Mouse (Mus musculus) neural tube, embryonic 11.5 days (tissue): ENCODE results near the gene Hoxb5. TPM values are rescaled to one million over a fixed set of nuclear protein-coding genes. Genes with fewer than 3 reads are reported as not detected.

ENCODE experiments used
- ATAC-seq: fragments of 200-750 bp; cut with Nextera tagmentation; 2 replicates; pipeline ENCODE4 v1.8.0; 2017; ENCODE audit warnings: moderate number of reproducible peaks, mild to moderate bottlenecking, moderate TSS enrichment, moderate library complexity; ENCODE audit not compliant: insufficient read depth, low FRiP score, low TSS enrichment
- DNase-seq: peaks from one replicate; pipeline ENCODE4 v3.0.0-alpha.2; 2015; ENCODE audit warnings: low spot score
- H3K27ac ChIP-seq: fragments of 300-500 bp; sonication (generic); 2 replicates; pipeline ENCODE4 v1.5.1; 2014; ENCODE audit warnings: low read depth, mild to moderate bottlenecking, low read length
- H3K27me3 ChIP-seq: fragments of 300-500 bp; sonication (generic); 2 replicates; pipeline ENCODE4 v1.6.1; 2014; ENCODE audit warnings: mild to moderate bottlenecking, low read length, mixed read lengths; ENCODE audit not compliant: control insufficient read depth, insufficient read depth
- H3K36me3 ChIP-seq: fragments of 300-500 bp; sonication (generic); 2 replicates; pipeline ENCODE4 v1.6.1; 2014; ENCODE audit warnings: mild to moderate bottlenecking, low read length, moderate library complexity, mixed read lengths; ENCODE audit not compliant: control insufficient read depth, insufficient read depth
- H3K4me1 ChIP-seq: fragments of 300-500 bp; sonication (generic); 2 replicates; pipeline ENCODE4 v1.6.1; 2014; ENCODE audit warnings: low read length, mixed read lengths; ENCODE audit not compliant: control insufficient read depth, insufficient read depth
- H3K4me2 ChIP-seq: fragments of 300-500 bp; sonication (generic); 2 replicates; pipeline ENCODE4 v1.6.1; 2014; ENCODE audit warnings: low read depth, mild to moderate bottlenecking, moderate library complexity
- H3K4me3 ChIP-seq: fragments of 300-500 bp; sonication (generic); 2 replicates; pipeline ENCODE4 v1.5.1; 2014; ENCODE audit warnings: low read depth, low read length
- H3K9ac ChIP-seq: fragments of 300-500 bp; sonication (generic); 2 replicates; pipeline ENCODE4 v1.6.1; 2014; ENCODE audit warnings: mild to moderate bottlenecking, low read length
- H3K9me3 ChIP-seq: fragments of 300-500 bp; sonication (generic); 2 replicates; pipeline ENCODE4 v1.6.1; 2016; ENCODE audit warnings: low read length; ENCODE audit not compliant: control insufficient read depth
- WGBS: fragments of 180-500 bp; shearing (Covaris S2); extraction: QIAGEN DNeasy Blood & Tissue Kit; methylation state at CpG from one replicate; pipeline ENCODE4 v1.1.7; 2014; 5-methylcytosine and 5-hydroxymethylcytosine counted together
- polyA plus RNA-seq: library from polyadenylated mRNA; unstranded; fragments of >200 nt; fragmentation: Nextera tagmentation; extraction: Ambion mirVana; gene quantifications from 2 replicates; pipeline ENCODE4 v1.2.1, GENCODE M21; 2014

Hoxb5 gene
- polyA plus RNA-seq, 1 experiment from 2014 or later: 49.1 TPM

DNA sequence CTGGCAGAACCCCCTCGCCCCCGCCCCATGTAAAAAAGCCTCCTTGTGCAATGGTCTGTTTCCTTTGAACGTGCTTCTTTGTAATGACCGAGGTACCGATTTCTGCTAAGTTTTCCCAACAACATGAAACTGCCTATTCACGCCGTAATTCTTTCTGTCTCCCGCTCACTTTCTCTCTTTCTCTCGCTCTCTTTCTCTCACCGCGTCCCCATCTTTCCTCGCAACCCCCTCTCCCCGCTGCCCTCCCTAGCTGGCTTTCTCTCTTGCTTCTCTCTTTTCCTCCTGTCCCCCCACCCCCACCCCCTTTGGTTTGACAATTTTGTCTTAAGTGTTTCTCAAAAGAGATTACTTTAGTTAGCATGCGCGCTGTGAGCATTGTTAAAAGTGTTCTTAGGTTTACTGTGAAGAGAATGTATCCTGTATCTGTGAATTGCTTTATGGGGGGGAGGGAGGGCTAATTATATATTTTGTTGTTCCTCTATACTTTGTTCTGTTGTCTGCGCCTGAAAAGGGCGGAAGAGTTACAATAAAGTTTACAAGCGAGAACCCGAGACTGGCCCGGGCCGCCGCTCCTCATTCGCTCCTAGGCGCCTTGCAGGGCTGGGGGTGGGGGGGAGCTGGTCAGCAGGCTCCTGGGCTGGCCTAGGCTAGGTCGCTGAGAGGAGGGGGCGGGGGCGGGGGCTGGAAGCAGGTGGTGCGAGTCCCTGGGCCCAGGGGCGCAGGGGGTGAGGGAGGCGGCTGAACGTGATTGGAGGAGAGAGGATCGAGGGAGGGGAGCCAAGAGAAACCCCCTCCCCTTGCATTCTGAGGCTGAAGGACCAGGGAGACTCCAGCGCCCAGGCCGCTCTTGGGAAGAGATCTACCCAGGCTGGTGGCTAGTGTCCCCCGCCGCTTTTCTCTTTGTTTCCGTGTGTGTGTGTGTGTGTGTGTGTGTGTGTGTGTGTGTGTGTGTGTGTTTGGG is 18.1 kb upstream of the Hoxb5 start:
- Histone ChIP-seq H3K4me1 (peaks cover 19% of the 10 kb centered on the region), H3K9ac (peak overlapping the region; percentile 100), H3K4me2 (peak overlapping the region; percentile 100), H3K9me3 (no peaks in the 10 kb centered on the region), H3K36me3 (no peaks in the 10 kb centered on the region), H3K27ac (peak overlapping the region; percentile 100), H3K4me3 (peak overlapping the region; percentile 96), H3K27me3 (0 out of 2 replicates have a peak, but pooled peaks cover 3% of the 10 kb centered on the region)
- ATAC-seq: peak; percentile 79
- WGBS: under 1% methylated on average over 29 of the region's 37 CpGs
- DNase-seq: peak; percentile 89

- H3K4me3 ChIP-seq: peak within 1 kb of the TSS; percentile 96
- WGBS: under 1% methylated on average over 43 of the region's 43 CpGs
- 0 out of 2 replicates have a peak, but pooled peaks cover 3% of the 10 kb centered on the region for H3K27me3 ChIP-seq
- no peaks in the 10 kb centered on the region for H3K36me3 ChIP-seq
- peak within 1 kb of the TSS; percentile 100 for H3K27ac ChIP-seq
- peak within 1 kb of the TSS; percentile 100 for H3K4me2 ChIP-seq
- H3K9me3 ChIP-seq: no peaks in the 10 kb centered on the region
- H3K4me1 ChIP-seq: peaks cover 20% of the 10 kb centered on the region
- peak within 1 kb of the TSS; percentile 100 for H3K9ac ChIP-seq
- DNase-seq (peak; percentile 81), ATAC-seq (peak; percentile 29; the same call in 1 of the 2 replicates)
Observed at GRCm38 (mm10) chr11:96285771-96286738, 17.1 kb upstream of the Hoxb5 start, which contains the start of gene Hoxb7. TSS of gene Hoxb7 (plus strand) at chr11:96286623.

DNA sequence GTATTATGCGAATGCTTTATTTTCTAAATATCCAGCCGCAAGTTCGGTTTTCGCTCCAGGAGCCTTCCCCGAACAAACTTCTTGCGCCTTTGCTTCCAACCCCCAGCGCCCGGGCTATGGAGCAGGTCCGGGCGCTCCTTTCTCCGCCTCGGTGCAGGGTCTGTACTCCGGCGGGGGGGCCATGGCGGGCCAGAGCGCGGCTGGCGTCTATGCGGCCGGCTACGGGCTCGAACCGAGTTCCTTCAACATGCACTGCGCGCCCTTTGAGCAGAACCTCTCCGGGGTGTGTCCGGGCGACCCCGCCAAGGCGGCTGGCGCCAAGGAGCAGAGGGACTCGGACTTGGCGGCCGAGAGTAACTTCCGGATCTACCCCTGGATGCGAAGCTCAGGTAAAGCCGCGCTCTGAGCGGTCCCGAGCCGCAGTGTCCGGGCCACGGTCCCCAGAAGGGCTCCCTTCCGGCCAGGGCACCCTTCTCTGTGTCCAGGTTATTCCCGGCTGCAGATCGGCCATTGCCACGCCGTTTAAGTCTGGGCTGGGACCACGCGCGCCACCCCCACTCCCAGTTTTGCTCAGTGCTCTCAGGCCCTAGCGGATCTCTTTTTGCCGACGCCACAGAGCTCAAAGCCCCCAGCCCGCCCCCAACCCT is 16.3 kb upstream of the Hoxb5 start:
- peak; percentile 29 for ATAC-seq

DNA sequence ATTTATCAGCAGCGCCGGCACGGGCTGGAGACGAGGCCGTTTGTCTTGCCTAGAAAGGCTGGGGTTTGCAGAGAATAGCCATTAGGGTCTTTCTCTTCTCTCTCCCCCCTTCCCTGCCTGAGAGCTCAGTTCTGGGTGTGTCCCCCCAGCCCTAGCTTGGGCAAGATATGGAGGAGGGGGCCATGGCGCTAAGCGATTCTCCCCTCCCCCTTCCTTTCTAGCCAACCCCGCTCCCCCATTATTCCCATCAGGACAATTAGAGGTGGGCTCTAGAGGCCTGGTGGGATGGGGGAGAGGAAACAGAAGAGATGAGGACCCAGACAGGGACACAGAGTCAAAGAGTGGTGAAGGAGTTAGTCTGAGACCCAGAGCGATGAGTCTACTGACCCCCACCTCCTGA is 15.7 kb upstream of the Hoxb5 start:
- Histone ChIP-seq H3K4me1 (peaks cover 18% of the 10 kb centered on the region), H3K9me3 (no peaks in the 10 kb centered on the region), H3K9ac (peak overlapping the region; percentile 100), H3K4me3 (peak overlapping the region; percentile 96), H3K36me3 (no peaks in the 10 kb centered on the region), H3K27me3 (no peaks in the 10 kb centered on the region), H3K27ac (peak overlapping the region; percentile 100), H3K4me2 (peak overlapping the region; percentile 100)
- DNase-seq: no peak
- ATAC-seq: peak; percentile 22
- under 1% methylated on average over 9 of the region's 9 CpGs for WGBS

More for the DNA sequence above, 16.3 kb upstream of the Hoxb5 start:
- Histone ChIP-seq H3K9me3 (no peaks in the 10 kb centered on the region), H3K9ac (peak overlapping the region; percentile 100), H3K4me1 (peaks cover 18% of the 10 kb centered on the region), H3K27me3 (no peaks in the 10 kb centered on the region), H3K36me3 (no peaks in the 10 kb centered on the region), H3K27ac (peak overlapping the region; percentile 100), H3K4me2 (peak overlapping the region; percentile 100), H3K4me3 (peak overlapping the region; percentile 96)
- no peak for DNase-seq
- WGBS: under 1% methylated on average over 55 of the region's 55 CpGs

DNA sequence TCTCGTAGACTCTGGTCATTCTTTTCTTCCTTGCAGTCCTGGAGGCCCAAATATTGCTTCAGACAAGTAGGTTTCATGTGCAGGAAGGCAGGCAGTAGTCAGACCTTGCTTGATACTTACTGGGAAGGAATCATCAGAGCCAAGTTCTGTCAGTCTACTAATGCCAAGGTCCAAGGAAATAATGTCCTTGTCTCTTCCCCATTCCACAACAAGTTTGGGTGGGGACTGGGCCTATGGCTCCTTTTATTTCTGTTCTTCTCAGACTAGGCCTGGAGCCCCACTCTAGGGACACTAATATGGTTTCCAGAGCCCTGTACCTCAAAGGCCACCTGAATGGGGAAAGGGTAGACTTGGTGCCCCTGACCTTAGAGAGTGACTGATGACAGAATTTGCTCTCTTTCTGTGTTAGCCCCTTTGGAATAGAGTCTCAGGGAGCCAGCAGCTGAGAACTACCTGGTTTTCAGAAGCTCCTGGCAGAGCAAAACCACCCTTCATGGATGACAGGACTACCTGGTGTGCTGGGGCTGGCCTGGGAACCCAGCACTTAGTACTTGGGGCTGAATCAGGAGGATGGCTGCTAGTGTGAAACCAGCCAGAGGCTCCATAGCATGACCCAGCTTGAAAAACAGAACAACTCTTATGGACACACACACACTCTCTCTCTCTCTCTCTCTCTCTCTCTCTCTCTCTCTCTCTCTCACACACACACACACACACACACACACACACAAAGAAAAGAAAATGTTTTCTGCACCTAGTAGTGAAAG is 14.5 kb upstream of the Hoxb5 start:
- peak overlapping the region; percentile 96 for H3K4me3 ChIP-seq
- H3K4me2 ChIP-seq: peak overlapping the region; percentile 100
- peak overlapping the region; percentile 100 for H3K9ac ChIP-seq
- peak overlapping the region; percentile 100 for H3K27ac ChIP-seq
- WGBS: 13% methylated on average over 1 of the region's 1 CpGs
- ATAC-seq (no peak), DNase-seq (no peak)
- H3K9me3 ChIP-seq: no peaks in the 10 kb centered on the region
- H3K36me3 ChIP-seq: no peaks in the 10 kb centered on the region
- H3K27me3 ChIP-seq: no peaks in the 10 kb centered on the region
- peaks cover 18% of the 10 kb centered on the region for H3K4me1 ChIP-seq

DNA sequence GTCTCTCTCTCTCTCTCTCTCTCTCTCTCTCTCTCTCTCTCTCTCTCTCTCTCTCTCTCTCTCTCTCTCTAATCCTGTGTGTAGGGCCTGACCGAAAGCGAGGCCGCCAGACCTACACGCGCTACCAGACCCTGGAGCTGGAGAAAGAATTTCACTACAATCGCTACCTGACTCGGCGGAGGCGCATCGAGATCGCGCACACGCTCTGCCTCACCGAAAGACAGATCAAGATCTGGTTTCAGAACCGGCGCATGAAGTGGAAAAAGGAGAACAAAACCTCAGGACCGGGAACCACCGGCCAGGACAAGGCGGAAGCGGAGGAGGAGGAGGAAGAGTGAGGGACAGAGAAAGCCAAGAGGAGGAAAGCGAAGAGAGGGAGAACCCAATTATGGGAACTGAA is 13.8 kb upstream of the Hoxb5 start:
- peaks cover 18% of the 10 kb centered on the region for H3K4me1 ChIP-seq
- H3K27me3 ChIP-seq: no peaks in the 10 kb centered on the region
- peak overlapping the region; percentile 100 for H3K4me2 ChIP-seq
- no peaks in the 10 kb centered on the region for H3K36me3 ChIP-seq
- 9% methylated on average over 21 of the region's 21 CpGs for WGBS
- no peak for ATAC-seq
- DNase-seq: no peak
- peak overlapping the region; percentile 96 for H3K4me3 ChIP-seq
- H3K9me3 ChIP-seq: no peaks in the 10 kb centered on the region
- H3K9ac ChIP-seq: peak overlapping the region; percentile 100
- H3K27ac ChIP-seq: peak overlapping the region; percentile 100

GRCm38 (mm10) chr11:96289837-96290236 is 13.3 kb upstream of the Hoxb5 start:
- H3K36me3 ChIP-seq: no peaks in the 10 kb centered on the region
- H3K4me2 ChIP-seq: peak overlapping the region; percentile 100
- DNase-seq (no peak), ATAC-seq (no peak)
- no peaks in the 10 kb centered on the region for H3K9me3 ChIP-seq
- peaks cover 18% of the 10 kb centered on the region for H3K4me1 ChIP-seq
- no peaks in the 10 kb centered on the region for H3K27me3 ChIP-seq
- peak overlapping the region; percentile 100 for H3K9ac ChIP-seq
- WGBS: 21% methylated on average over 6 of the region's 6 CpGs
- peak overlapping the region; percentile 100 for H3K27ac ChIP-seq
- peak overlapping the region; percentile 96 for H3K4me3 ChIP-seq
